Mouse (Mus musculus): ENCODE results near the gene 4930451I11Rik. TPM values are rescaled to one million over a fixed set of nuclear protein-coding genes. Genes with fewer than 3 reads are reported as not detected.

4930451I11Rik gene
- polyA plus RNA-seq, 1 experiment, result 114 TPM

- TF ChIP-seq CTCF (IDR thresholded peaks at IDR 0.05; ENCODE audit: control insufficient read depth, insufficient read depth, insufficient replicate concordance, low read depth, low read length), result no peak
- TF ChIP-seq POLR2A (IDR thresholded peaks at IDR 0.05; ENCODE audit: control insufficient read depth, low read depth, low read length), result no peak
- no peak overlapping the region for H3K27ac ChIP-seq (ENCODE audit: control insufficient read depth, insufficient read depth, low read depth, low read length)
- H3K36me3 ChIP-seq (ENCODE audit: control insufficient read depth, insufficient read depth, low read length), result peaks cover 7% of the 10 kb centered on the region
- H3K4me1 ChIP-seq (ENCODE audit: control insufficient read depth, insufficient read depth, low read length), result no peaks in the 10 kb centered on the region; the same call in none of the 2 replicates
- H3K27me3 ChIP-seq (ENCODE audit: control insufficient read depth, insufficient read depth, low read length), result no peaks in the 10 kb centered on the region
- H3K4me3 ChIP-seq (ENCODE audit: control insufficient read depth, low read depth, low read length), result peak overlapping the region; percentile 94
These were observed 32.4 kb upstream of the 4930451I11Rik start for GRCm38 (mm10) chr7:126863791-126864190.

- TF ChIP-seq CTCF (IDR thresholded peaks at IDR 0.05; ENCODE audit: control insufficient read depth, insufficient read depth, insufficient replicate concordance, low read depth, low read length) (no peak), POLR2A (IDR thresholded peaks at IDR 0.05; ENCODE audit: control insufficient read depth, low read depth, low read length) (peak; percentile 12)
- H3K27me3 ChIP-seq (ENCODE audit: control insufficient read depth, insufficient read depth, low read length), result no peaks in the 10 kb centered on the region
- peaks cover 7% of the 10 kb centered on the region for H3K36me3 ChIP-seq (ENCODE audit: control insufficient read depth, insufficient read depth, low read length)
- no peaks in the 10 kb centered on the region; the same call in none of the 2 replicates for H3K4me1 ChIP-seq (ENCODE audit: control insufficient read depth, insufficient read depth, low read length)
- peak within 1 kb of the TSS; percentile 94 for H3K4me3 ChIP-seq (ENCODE audit: control insufficient read depth, low read depth, low read length)
- peak within 1 kb of the TSS; percentile 98 for H3K27ac ChIP-seq (ENCODE audit: control insufficient read depth, insufficient read depth, low read depth, low read length)
These were observed 30.8 kb upstream of the 4930451I11Rik start, which contains the start of gene Ino80e for GRCm38 (mm10) chr7:126862147-126862784. Ino80e (minus strand) TSS chr7:126862377.

- no peaks in the 10 kb centered on the region; the same call in none of the 2 replicates for H3K4me1 ChIP-seq (ENCODE audit: control insufficient read depth, insufficient read depth, low read length)
- H3K4me3 ChIP-seq (ENCODE audit: control insufficient read depth, low read depth, low read length), result peak within 1 kb of the TSS; percentile 94
- no peaks in the 10 kb centered on the region for H3K27me3 ChIP-seq (ENCODE audit: control insufficient read depth, insufficient read depth, low read length)
- H3K36me3 ChIP-seq (ENCODE audit: control insufficient read depth, insufficient read depth, low read length), result peaks cover 7% of the 10 kb centered on the region
- peak within 1 kb of the TSS; percentile 98 for H3K27ac ChIP-seq (ENCODE audit: control insufficient read depth, insufficient read depth, low read depth, low read length)
- TF ChIP-seq CTCF (IDR thresholded peaks at IDR 0.05; ENCODE audit: control insufficient read depth, insufficient read depth, insufficient replicate concordance, low read depth, low read length) (no peak), POLR2A (IDR thresholded peaks at IDR 0.05; ENCODE audit: control insufficient read depth, low read depth, low read length) (peak; percentile 89)
These were observed 30.1 kb upstream of the 4930451I11Rik start, which contains the start of gene Hirip3 for GRCm38 (mm10) chr7:126861429-126862130. Hirip3 (plus strand) TSS chr7:126861972.

GRCm38 (mm10) chr7:126860987-126861386 lies 29.5 kb upstream of the 4930451I11Rik start:
- no peak for TF ChIP-seq CTCF (IDR thresholded peaks at IDR 0.05; ENCODE audit: control insufficient read depth, insufficient read depth, insufficient replicate concordance, low read depth, low read length)
- no peak for TF ChIP-seq POLR2A (IDR thresholded peaks at IDR 0.05; ENCODE audit: control insufficient read depth, low read depth, low read length)
- Histone ChIP-seq H3K27ac (ENCODE audit: control insufficient read depth, insufficient read depth, low read depth, low read length) (peak overlapping the region; percentile 98; the same call in 1 of the 2 replicates), H3K27me3 (ENCODE audit: control insufficient read depth, insufficient read depth, low read length) (no peaks in the 10 kb centered on the region)

GRCm38 (mm10) chr7:126856741-126857420 lies 25.4 kb upstream of the 4930451I11Rik start:
- Histone ChIP-seq H3K36me3 (ENCODE audit: control insufficient read depth, insufficient read depth, low read length) (no peaks in the 10 kb centered on the region; the same call in 1 of the 2 replicates), H3K4me3 (ENCODE audit: control insufficient read depth, low read depth, low read length) (no peak overlapping the region), H3K27ac (ENCODE audit: control insufficient read depth, insufficient read depth, low read depth, low read length) (no peak overlapping the region), H3K4me1 (ENCODE audit: control insufficient read depth, insufficient read depth, low read length) (no peaks in the 10 kb centered on the region; the same call in none of the 2 replicates), H3K27me3 (ENCODE audit: control insufficient read depth, insufficient read depth, low read length) (no peaks in the 10 kb centered on the region)
- TF ChIP-seq POLR2A (IDR thresholded peaks at IDR 0.05; ENCODE audit: control insufficient read depth, low read depth, low read length), result no peak
- TF ChIP-seq CTCF (IDR thresholded peaks at IDR 0.05; ENCODE audit: control insufficient read depth, insufficient read depth, insufficient replicate concordance, low read depth, low read length), result no peak

More at GRCm38 (mm10) chr7:126860987-126861386, 29.5 kb upstream of the 4930451I11Rik start:
- Histone ChIP-seq H3K36me3 (ENCODE audit: control insufficient read depth, insufficient read depth, low read length) (peaks cover 6% of the 10 kb centered on the region), H3K4me1 (ENCODE audit: control insufficient read depth, insufficient read depth, low read length) (no peaks in the 10 kb centered on the region; the same call in none of the 2 replicates), H3K4me3 (ENCODE audit: control insufficient read depth, low read depth, low read length) (peak overlapping the region; percentile 94)

GRCm38 (mm10) chr7:126855641-126856040 lies 24.2 kb upstream of the 4930451I11Rik start:
- peaks cover 3% of the 10 kb centered on the region; the same call in 1 of the 2 replicates for H3K4me1 ChIP-seq (ENCODE audit: control insufficient read depth, insufficient read depth, low read length)
- H3K36me3 ChIP-seq (ENCODE audit: control insufficient read depth, insufficient read depth, low read length), result no peaks in the 10 kb centered on the region; the same call in 1 of the 2 replicates
- TF ChIP-seq POLR2A (IDR thresholded peaks at IDR 0.05; ENCODE audit: control insufficient read depth, low read depth, low read length) (no peak), CTCF (IDR thresholded peaks at IDR 0.05; ENCODE audit: control insufficient read depth, insufficient read depth, insufficient replicate concordance, low read depth, low read length) (no peak)
- no peak overlapping the region for H3K4me3 ChIP-seq (ENCODE audit: control insufficient read depth, low read depth, low read length)
- H3K27ac ChIP-seq (ENCODE audit: control insufficient read depth, insufficient read depth, low read depth, low read length), result no peak overlapping the region
- no peaks in the 10 kb centered on the region for H3K27me3 ChIP-seq (ENCODE audit: control insufficient read depth, insufficient read depth, low read length)
